Mouse (Mus musculus) limb, embryonic 11.5 days (tissue): ENCODE results near the gene Nlrp6. TPM values are rescaled to one million over a fixed set of nuclear protein-coding genes. Genes with fewer than 3 reads are reported as not detected.
"Not testable (repeated sequence)": the region's sequence is repeated elsewhere in the genome, so short reads cannot be mapped to it uniquely, and the experiment has no call there.

Experiments
- ATAC-seq: fragments of 200-750 bp; cut with Nextera tagmentation; 2 replicates; pipeline ENCODE4 v1.8.0; 2017; ENCODE audit warnings: low read depth; ENCODE audit not compliant: insufficient number of reproducible peaks, low FRiP score, low TSS enrichment
- DNase-seq: peaks from one replicate; pipeline ENCODE4 v3.0.0-alpha.2; 2015; ENCODE audit warnings: low spot score
- H3K27ac ChIP-seq: fragments of 300-500 bp; sonication (generic); replicated peaks from 2 replicates; pipeline ENCODE4 v1.5.1; 2014; ENCODE audit warnings: low read depth, mild to moderate bottlenecking, low read length
- H3K27me3 ChIP-seq: fragments of 300-500 bp; sonication (generic); 2 replicates; pipeline ENCODE4 v1.6.1; 2014; ENCODE audit warnings: mild to moderate bottlenecking, low read length, mixed read lengths; ENCODE audit not compliant: control insufficient read depth, insufficient read depth
- H3K36me3 ChIP-seq: fragments of 300-500 bp; sonication (generic); 2 replicates; pipeline ENCODE4 v1.6.1; 2014; ENCODE audit warnings: mild to moderate bottlenecking, low read length, moderate library complexity, mixed read lengths; ENCODE audit not compliant: control insufficient read depth, insufficient read depth
- H3K4me1 ChIP-seq: fragments of 300-500 bp; sonication (generic); 2 replicates; pipeline ENCODE4 v1.6.1; 2014; ENCODE audit warnings: low read length, mixed read lengths; ENCODE audit not compliant: control insufficient read depth, insufficient read depth
- H3K4me2 ChIP-seq: fragments of 300-500 bp; sonication (generic); 2 replicates; pipeline ENCODE4 v1.6.1; 2014; ENCODE audit warnings: low read depth, mild to moderate bottlenecking, moderate library complexity; ENCODE audit not compliant: severe bottlenecking
- H3K4me3 ChIP-seq: fragments of 300-500 bp; sonication (generic); 2 replicates; pipeline ENCODE4 v1.5.1; 2014; ENCODE audit warnings: low read depth, low read length
- H3K9ac ChIP-seq: fragments of 300-500 bp; sonication (generic); 2 replicates; pipeline ENCODE4 v1.6.1; 2014; ENCODE audit warnings: mild to moderate bottlenecking, low read length
- H3K9me3 ChIP-seq: fragments of 300-500 bp; sonication (generic); 2 replicates; pipeline ENCODE4 v1.6.1; 2016; ENCODE audit warnings: low read length; ENCODE audit not compliant: control insufficient read depth
- WGBS: fragments of 180-500 bp; shearing (Covaris S2); extraction: QIAGEN DNeasy Blood & Tissue Kit; methylation state at CpG from one replicate; pipeline ENCODE4 v1.1.7; 2014; 5-methylcytosine and 5-hydroxymethylcytosine counted together
- polyA plus RNA-seq: library from polyadenylated mRNA; unstranded; fragments of >200 nt; fragmentation: Nextera tagmentation; extraction: Ambion mirVana; gene quantifications from 2 replicates; pipeline ENCODE4 v1.2.1, GENCODE M21; 2014

Gene Nlrp6
- polyA plus RNA-seq, 1 experiment from 2014 or later, result not detected

DNA sequence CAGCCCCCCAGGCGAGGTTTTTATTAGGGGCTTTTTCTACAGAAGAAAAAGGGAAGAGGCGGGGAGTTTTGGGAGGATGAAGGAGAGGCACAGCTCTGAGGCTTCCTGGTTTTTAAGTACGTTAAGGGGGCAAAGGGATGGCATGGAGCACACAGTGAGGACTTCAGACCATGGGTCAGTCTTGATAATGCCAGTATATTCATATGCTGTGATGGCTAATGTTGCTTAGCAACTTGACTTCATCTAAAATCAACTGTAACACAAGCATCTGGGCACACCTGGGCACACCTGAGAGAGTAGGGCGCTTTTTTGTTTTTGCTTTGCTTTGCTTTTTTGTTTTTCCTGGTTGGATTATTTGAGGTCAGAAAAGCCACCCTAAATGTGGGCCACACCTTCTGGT is 46.2 kb downstream of the Nlrp6 start, which contains the start of gene Ifitm1:
Gene Ifitm1 (plus strand): TSS at position 301 of the 400 bp plus-strand sequence.
- peak within 1 kb of the TSS; percentile 69 for H3K27ac ChIP-seq

DNA sequence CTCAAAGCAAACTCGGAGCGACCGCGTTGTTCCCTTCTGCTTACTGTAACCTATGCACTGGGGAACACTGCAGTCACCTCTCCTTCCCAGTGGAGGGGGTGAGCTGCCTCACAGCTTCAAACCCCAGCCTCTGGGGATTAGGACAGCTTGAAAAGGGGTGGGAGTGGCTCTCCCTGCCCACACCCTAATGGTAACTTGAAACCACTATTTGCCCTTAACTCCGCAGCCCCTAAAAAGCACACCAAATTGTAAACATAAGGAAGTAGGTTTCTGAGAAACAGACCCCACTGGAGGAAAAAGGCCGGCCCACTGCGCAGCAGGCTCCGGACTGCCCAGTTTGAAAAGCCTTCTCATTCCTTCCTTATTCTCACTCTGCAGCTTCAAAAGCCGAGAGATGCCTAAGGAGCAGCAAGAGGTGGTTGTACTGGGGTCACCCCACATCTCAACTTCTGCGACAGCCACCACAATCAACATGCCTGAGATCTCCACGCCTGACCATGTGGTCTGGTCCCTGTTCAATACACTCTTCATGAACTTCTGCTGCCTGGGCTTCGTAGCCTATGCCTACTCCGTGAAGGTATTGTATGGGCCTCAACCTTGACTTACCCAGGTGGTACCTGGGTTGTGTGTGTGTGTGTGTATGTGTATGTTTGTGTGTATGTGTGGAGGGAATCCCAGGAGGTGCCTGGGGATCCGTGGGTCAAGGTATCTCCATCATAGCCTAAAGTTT is 47.3 kb downstream of the Nlrp6 start:
- Histone ChIP-seq H3K9ac (peak overlapping the region; percentile 30; the same call in 1 of the 2 replicates), H3K27me3 (no peaks in the 10 kb centered on the region), H3K4me1 (peaks cover 16% of the 10 kb centered on the region), H3K4me2 (peak overlapping the region; percentile 44), H3K27ac (peak overlapping the region; percentile 69), H3K36me3 (no peaks in the 10 kb centered on the region), H3K4me3 (no peak overlapping the region), H3K9me3 (no peaks in the 10 kb centered on the region)
- DNase-seq, result peak; percentile 70
- peak; percentile 66 for ATAC-seq
- 3% methylated on average over 14 of the region's 14 CpGs for WGBS

More for the DNA sequence above, 46.2 kb downstream of the Nlrp6 start, which contains the start of gene Ifitm1:
- Histone ChIP-seq H3K27me3 (no peaks in the 10 kb centered on the region), H3K9me3 (no peaks in the 10 kb centered on the region), H3K9ac (peak within 1 kb of the TSS; percentile 30; the same call in 1 of the 2 replicates), H3K4me1 (peaks cover 16% of the 10 kb centered on the region), H3K36me3 (no peaks in the 10 kb centered on the region), H3K4me2 (peak within 1 kb of the TSS; percentile 44), H3K4me3 (no peak within 1 kb of the TSS)
- 86% methylated on average over 4 of the region's 4 CpGs for WGBS
- ATAC-seq (no peak), DNase-seq (no peak)

DNA sequence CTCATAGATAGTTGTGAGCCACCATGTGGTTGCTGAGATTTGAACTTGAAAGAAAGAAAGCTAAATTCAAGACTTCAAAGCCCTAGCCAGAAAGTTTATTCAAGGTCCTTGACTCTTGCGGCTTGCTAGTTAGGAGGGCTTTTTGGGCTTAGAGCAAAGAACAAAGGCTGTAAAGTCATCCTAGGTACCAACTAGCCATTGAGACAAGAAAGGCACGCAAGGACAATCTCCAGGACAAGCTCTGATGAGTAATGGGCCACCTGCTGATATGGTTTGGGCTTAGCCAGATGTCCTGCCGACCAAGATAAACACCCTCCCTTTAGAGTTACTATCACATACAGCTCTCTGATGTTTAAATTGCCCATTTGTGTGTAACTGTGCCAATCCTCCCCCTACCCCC is 48.0 kb downstream of the Nlrp6 start:
- H3K36me3 ChIP-seq, ATAC-seq, H3K9ac ChIP-seq, H3K4me3 ChIP-seq, H3K4me2 ChIP-seq, H3K9me3 ChIP-seq, H3K27ac ChIP-seq, H3K27me3 ChIP-seq, DNase-seq: not testable (repeated sequence)
- WGBS, result 22% methylated on average over 3 of the region's 3 CpGs
- peaks cover 19% of the 10 kb centered on the region for H3K4me1 ChIP-seq

DNA sequence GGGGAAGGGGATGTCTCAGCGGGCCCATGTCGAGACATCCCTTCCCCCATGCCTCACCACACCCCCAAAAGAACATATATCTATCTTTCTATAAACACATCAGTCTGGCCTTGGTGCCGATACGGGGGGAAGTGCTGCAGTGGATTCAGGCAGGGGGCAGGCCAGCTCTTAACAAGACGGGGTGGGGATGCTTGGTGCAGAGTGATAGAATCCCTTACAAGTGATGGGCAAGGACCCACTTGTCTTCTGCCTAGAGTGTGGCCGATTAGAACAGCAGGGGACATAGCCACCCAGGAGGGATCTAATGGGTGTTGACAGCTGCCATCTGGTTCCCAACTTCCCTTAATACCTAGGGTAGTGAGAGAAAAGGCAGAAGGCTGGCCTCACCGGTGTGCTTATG is 50.2 kb downstream of the Nlrp6 start:
- Histone ChIP-seq H3K27ac (no peak overlapping the region), H3K4me1 (peaks cover 22% of the 10 kb centered on the region), H3K9me3 (no peaks in the 10 kb centered on the region), H3K4me3 (no peak overlapping the region), H3K9ac (no peak overlapping the region), H3K27me3 (no peaks in the 10 kb centered on the region), H3K4me2 (no peak overlapping the region), H3K36me3 (no peaks in the 10 kb centered on the region)
- no peak for ATAC-seq
- WGBS, result 32% methylated on average over 7 of the region's 7 CpGs
- DNase-seq, result no peak

DNA sequence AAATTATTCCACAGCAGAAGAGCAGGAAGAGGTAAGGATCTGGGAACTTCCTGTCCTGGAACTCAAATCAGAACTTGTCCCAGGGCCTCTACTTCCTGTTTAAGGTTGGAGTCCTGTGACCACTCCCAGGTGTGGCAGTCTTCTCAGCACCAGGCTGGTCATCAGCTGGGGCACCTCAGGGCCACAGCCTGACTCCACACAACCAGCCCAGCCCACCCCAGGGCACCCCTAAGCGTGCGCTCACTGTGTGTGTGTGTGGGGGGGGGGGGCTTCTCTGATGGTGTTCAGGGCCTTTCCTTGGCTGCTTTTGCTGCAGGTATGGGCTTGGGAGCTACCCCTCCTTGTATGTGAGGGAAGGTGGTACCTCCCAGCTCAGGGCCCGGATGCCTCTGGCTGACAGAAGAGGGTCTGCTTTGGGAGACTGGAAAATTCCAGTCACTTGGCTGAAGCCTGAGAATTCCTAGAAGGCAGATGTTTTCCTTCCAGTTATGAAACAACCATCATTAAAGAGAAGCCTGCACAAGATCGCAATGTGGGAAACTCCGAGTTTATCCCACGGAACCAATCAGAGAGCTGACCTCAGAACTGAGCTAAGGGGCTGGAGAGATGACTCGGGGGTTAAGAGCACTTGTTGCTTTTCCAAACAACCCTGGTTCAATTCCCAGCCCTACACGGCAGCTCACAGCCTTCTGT is 50.9 kb downstream of the Nlrp6 start:
- Histone ChIP-seq H3K9ac (no peak overlapping the region), H3K9me3 (no peaks in the 10 kb centered on the region), H3K27me3 (no peaks in the 10 kb centered on the region), H3K36me3 (no peaks in the 10 kb centered on the region), H3K4me2 (no peak overlapping the region), H3K4me3 (no peak overlapping the region), H3K4me1 (peaks cover 22% of the 10 kb centered on the region), H3K27ac (no peak overlapping the region)
- WGBS, result 83% methylated on average over 8 of the region's 8 CpGs
- ATAC-seq (no peak), DNase-seq (no peak)

DNA sequence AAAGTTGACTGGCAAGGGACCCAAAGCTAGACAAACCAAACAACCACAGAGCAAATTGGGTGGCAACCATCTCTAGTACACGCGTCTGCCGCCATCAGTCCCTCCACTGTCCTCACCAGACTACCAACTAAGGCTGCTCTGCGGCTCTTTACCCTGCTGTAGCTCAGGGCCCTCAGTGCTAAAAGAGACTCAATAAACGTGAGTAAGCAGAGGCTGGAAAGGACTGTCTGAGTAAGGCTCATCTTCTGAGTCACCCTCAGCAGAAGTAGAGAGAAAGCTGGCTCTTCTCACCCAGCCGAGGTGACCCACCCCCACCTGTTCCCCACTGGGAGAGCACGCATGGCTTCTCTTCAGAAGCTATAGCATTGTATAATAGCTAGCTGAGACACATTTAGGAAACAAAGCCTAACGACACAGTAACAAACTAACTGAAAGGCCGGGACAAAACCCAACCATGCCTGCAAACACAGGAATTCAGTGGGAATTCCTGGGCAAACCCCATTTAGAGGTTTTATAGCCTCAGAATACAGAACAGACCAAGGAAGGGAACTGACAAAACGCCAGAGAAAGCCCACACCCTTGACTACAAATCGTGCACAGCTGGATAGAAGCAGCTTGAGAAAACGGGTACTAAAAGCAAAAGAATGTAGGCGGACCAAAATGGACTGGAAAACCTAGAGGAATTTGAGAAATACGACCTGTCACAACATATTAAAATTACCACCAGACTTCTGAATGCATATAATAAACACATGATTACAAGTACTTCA is 52.9 kb downstream of the Nlrp6 start:
- no peak overlapping the region for H3K4me2 ChIP-seq
- H3K27ac ChIP-seq, result peak overlapping the region; percentile 54; the same call in 1 of the 2 replicates
- H3K36me3 ChIP-seq, result no peaks in the 10 kb centered on the region
- H3K27me3 ChIP-seq, result no peaks in the 10 kb centered on the region
- no peak for DNase-seq
- H3K4me3 ChIP-seq, result no peak overlapping the region
- no peaks in the 10 kb centered on the region for H3K9me3 ChIP-seq
- peaks cover 17% of the 10 kb centered on the region; the same call in 1 of the 2 replicates for H3K4me1 ChIP-seq
- ATAC-seq, result no peak
- no peak overlapping the region for H3K9ac ChIP-seq
- 29% methylated on average over 14 of the region's 14 CpGs for whole genome bisulfite sequencing

DNA sequence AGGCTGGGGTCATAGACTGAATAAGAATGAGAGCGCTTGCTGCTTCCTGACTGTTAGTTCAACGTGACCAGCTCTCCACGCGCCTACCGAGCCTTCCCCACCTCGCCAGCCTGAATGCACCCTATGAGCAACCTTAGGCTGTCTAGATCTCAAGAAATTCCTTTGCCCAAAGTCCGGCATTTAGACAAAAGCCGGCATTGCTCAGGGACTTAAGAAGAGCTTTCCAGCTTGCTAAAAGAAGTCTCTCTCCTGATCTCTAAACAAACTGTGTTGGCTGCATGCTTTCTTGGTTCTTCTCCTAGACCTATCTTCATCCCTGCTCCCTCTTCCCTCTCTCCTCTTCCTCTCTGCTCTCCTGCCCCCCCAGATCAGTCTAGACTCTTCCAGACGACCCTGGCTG is 54.2 kb downstream of the Nlrp6 start:
- H3K9me3 ChIP-seq, result no peaks in the 10 kb centered on the region
- H3K4me3 ChIP-seq, result no peak overlapping the region
- H3K4me2 ChIP-seq, result no peak overlapping the region
- no peaks in the 10 kb centered on the region for H3K36me3 ChIP-seq
- peaks cover 11% of the 10 kb centered on the region; the same call in 1 of the 2 replicates for H3K4me1 ChIP-seq
- no peaks in the 10 kb centered on the region for H3K27me3 ChIP-seq
- no peak for DNase-seq
- no peak overlapping the region for H3K27ac ChIP-seq
- no peak overlapping the region for H3K9ac ChIP-seq
- 24% methylated on average over 9 of the region's 9 CpGs for WGBS
- no peak for ATAC-seq

DNA sequence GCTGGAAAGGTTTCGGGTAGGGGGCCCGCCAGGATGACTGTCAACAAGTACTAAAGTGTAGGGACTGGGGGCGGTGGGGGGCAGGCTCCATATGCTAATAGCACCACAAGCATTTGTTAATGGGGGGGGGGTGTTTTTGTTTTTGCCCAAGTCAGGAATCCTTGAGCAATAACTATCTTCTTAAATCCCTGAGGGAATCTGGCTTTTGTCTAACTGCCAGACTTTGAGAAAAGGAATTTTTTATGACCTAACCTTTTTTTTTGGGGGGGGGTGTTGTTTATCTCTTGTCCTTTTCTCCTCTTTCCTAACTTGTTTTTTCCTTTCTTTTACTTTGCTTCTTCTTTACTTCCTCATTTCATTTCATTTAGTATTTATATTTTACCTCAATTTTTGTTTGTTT is 54.8 kb downstream of the Nlrp6 start:
- no peak overlapping the region for H3K9ac ChIP-seq
- peaks cover 11% of the 10 kb centered on the region; the same call in 1 of the 2 replicates for H3K4me1 ChIP-seq
- no peak overlapping the region for H3K27ac ChIP-seq
- H3K27me3 ChIP-seq, result no peaks in the 10 kb centered on the region
- no peak overlapping the region for H3K4me2 ChIP-seq
- WGBS, result 25% methylated on average over 3 of the region's 3 CpGs
- no peak overlapping the region for H3K4me3 ChIP-seq
- DNase-seq, result no peak
- ATAC-seq, result no peak
- no peaks in the 10 kb centered on the region for H3K36me3 ChIP-seq
- no peaks in the 10 kb centered on the region for H3K9me3 ChIP-seq
